ENCODE assay signal across 27 mouse cellular contexts in the genomic region with DNA sequence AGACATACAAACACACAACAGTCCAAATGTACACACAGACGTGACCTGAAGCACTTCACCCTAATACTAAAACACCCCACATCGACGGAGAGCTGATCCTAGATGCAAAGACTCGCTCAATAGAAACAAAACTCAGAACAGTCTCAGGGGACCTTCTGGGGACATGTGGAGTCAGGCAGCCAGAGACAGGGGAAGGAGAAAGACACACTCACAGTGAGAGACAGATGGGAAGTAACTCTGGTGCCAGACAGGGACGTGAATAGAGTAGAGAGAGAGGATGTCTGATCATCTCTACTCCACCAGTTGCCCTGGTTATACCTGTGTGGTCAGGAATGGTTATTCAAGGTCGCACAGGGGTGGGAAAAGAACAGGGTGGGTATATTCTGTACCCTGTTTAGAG. TPM values are rescaled to one million over a fixed set of nuclear protein-coding genes. Genes with fewer than 3 reads are reported as not detected.
DNase-seq lines count a peak whose midpoint lies in the region; ATAC-seq and TF ChIP-seq lines count a peak whose summit lies in the region.
"Had no signal": no experiment of that assay in that cellular context is flagged by ENCODE, and none has a peak within 500 bp of the region (broad histone marks: within the 10 kb centered on the region; RNA-seq: fewer than 3 reads in every experiment).

No protein-coding gene starts in this region.

- DNase-seq in forebrain, embryonic 14.5 days (ENCODE audit: low spot score) = peak; percentile 16
- DNase-seq in forebrain, embryonic 11.5 days (ENCODE audit: low spot score) = no peak
- no peak for DNase-seq in hindbrain, postnatal 0 days (ENCODE audit: low spot score)
- no peak for DNase-seq in hindbrain, embryonic 14.5 days (ENCODE audit: low spot score)
- DNase-seq in embryo, embryonic 9.5 days (ENCODE audit: extremely low spot score) = no peak
- DNase-seq in adrenal gland, adult 2 months = no peak
- DNase-seq: adrenal gland, postnatal 25 days; cerebellum, adult 11-12 months; cerebellum, adult 9-10 months; cerebellum, postnatal 25 days; gastrocnemius, postnatal 14 days; kidney, adult 18-20 months had no signal

- WGBS in forebrain, embryonic 14.5 days = 72% methylated on average over 6 of the region's 6 CpGs
- 79% methylated on average over 6 of the region's 6 CpGs for WGBS in forebrain, embryonic 11.5 days
- 57% methylated on average over 6 of the region's 6 CpGs for WGBS in hindbrain, embryonic 13.5 days
- WGBS in hindbrain, postnatal 0 days = 72% methylated on average over 6 of the region's 6 CpGs
- WGBS in hindbrain, embryonic 14.5 days = 59% methylated on average over 6 of the region's 6 CpGs

- H3K27me3 ChIP-seq in forebrain, embryonic 14.5 days (replicated peaks; ENCODE audit: control insufficient read depth, insufficient read depth, low read length) = no peaks in the 10 kb centered on the region; the same call in 1 of the 2 replicates
- H3K27me3 ChIP-seq in forebrain, embryonic 11.5 days (ENCODE audit: control insufficient read depth, insufficient read depth, low read length) = no peaks in the 10 kb centered on the region
- H3K27me3 ChIP-seq in hindbrain, embryonic 13.5 days = peaks cover 24% of the 10 kb centered on the region
- no peaks in the 10 kb centered on the region for H3K27me3 ChIP-seq in hindbrain, postnatal 0 days (ENCODE audit: insufficient read depth, low read length)
- H3K27me3 ChIP-seq in hindbrain, embryonic 14.5 days (ENCODE audit: control insufficient read depth, insufficient read depth, low read length) = 0 out of 2 replicates have a peak, but pooled peaks cover 4% of the 10 kb centered on the region
- H3K27me3 ChIP-seq: forebrain, embryonic 15.5 days had no signal

- ATAC-seq in forebrain, embryonic 14.5 days = peak; percentile 61; the same call in 1 of the 2 replicates
- no peak for ATAC-seq in forebrain, embryonic 11.5 days (replicated peaks; ENCODE audit: low FRiP score)
- ATAC-seq in hindbrain, embryonic 13.5 days (ENCODE audit: low FRiP score) = no peak
- ATAC-seq in hindbrain, postnatal 0 days = no peak
- no peak for ATAC-seq in hindbrain, embryonic 14.5 days (ENCODE audit: low FRiP score)
- ATAC-seq: activated CD4-positive, CD25-positive, alpha-beta regulatory T cell, adult 4 months; intestine, embryonic 15.5 days; Patski had no signal

- no peak overlapping the region for H3K27ac ChIP-seq in forebrain, embryonic 14.5 days (ENCODE audit: low read depth, low read length)
- H3K27ac ChIP-seq in forebrain, embryonic 11.5 days (ENCODE audit: low read depth, low read length) = no peak overlapping the region
- peak overlapping the region; percentile 85 for H3K27ac ChIP-seq in hindbrain, embryonic 13.5 days
- H3K27ac ChIP-seq in hindbrain, postnatal 0 days = no peak overlapping the region
- H3K27ac ChIP-seq in hindbrain, embryonic 14.5 days = peak overlapping the region; percentile 52; the same call in 1 of the 2 replicates
- H3K27ac ChIP-seq: embryonic facial prominence, embryonic 13.5 days; forebrain, embryonic 15.5 days; intestine, embryonic 15.5 days had no signal

- H3K9ac ChIP-seq in forebrain, embryonic 14.5 days (ENCODE audit: low read length) = no peak overlapping the region
- H3K9ac ChIP-seq in forebrain, embryonic 11.5 days (ENCODE audit: low read length) = no peak overlapping the region
- no peak overlapping the region for H3K9ac ChIP-seq in hindbrain, embryonic 13.5 days
- no peak overlapping the region for H3K9ac ChIP-seq in hindbrain, postnatal 0 days (replicated peaks; ENCODE audit: low read length)
- H3K9ac ChIP-seq in hindbrain, embryonic 14.5 days = no peak overlapping the region
- H3K9ac ChIP-seq: embryonic facial prominence, embryonic 13.5 days; forebrain, embryonic 15.5 days; heart, embryonic 12.5 days; intestine, embryonic 15.5 days had no signal

- TF ChIP-seq CTCF in hindbrain, postnatal 0 days (IDR thresholded peaks at IDR 0.05; ENCODE audit: low read depth) = no peak

- H3K4me3 ChIP-seq in forebrain, embryonic 14.5 days (ENCODE audit: low read depth, low read length) = no peak overlapping the region
- no peak overlapping the region for H3K4me3 ChIP-seq in forebrain, embryonic 11.5 days (ENCODE audit: low read depth, low read length)
- H3K4me3 ChIP-seq in hindbrain, embryonic 13.5 days = no peak overlapping the region
- H3K4me3 ChIP-seq in hindbrain, postnatal 0 days (ENCODE audit: low read length) = no peak overlapping the region
- H3K4me3 ChIP-seq in hindbrain, embryonic 14.5 days (replicated peaks; ENCODE audit: low read length) = no peak overlapping the region
- H3K4me3 ChIP-seq: embryonic facial prominence, embryonic 13.5 days; forebrain, embryonic 15.5 days; heart, embryonic 12.5 days; intestine, embryonic 15.5 days had no signal

- no peaks in the 10 kb centered on the region for H3K9me3 ChIP-seq in forebrain, embryonic 14.5 days (replicated peaks; ENCODE audit: control insufficient read depth, low read length)
- H3K9me3 ChIP-seq in forebrain, embryonic 11.5 days (ENCODE audit: control insufficient read depth, low read length) = no peaks in the 10 kb centered on the region
- no peaks in the 10 kb centered on the region for H3K9me3 ChIP-seq in hindbrain, embryonic 13.5 days
- no peaks in the 10 kb centered on the region for H3K9me3 ChIP-seq in hindbrain, postnatal 0 days (ENCODE audit: low read length)
- no peaks in the 10 kb centered on the region for H3K9me3 ChIP-seq in hindbrain, embryonic 14.5 days (ENCODE audit: control insufficient read depth, low read length)
- H3K9me3 ChIP-seq: embryonic facial prominence, embryonic 13.5 days; forebrain, embryonic 15.5 days; intestine, embryonic 15.5 days had no signal

- H3K4me1 ChIP-seq in forebrain, embryonic 14.5 days (ENCODE audit: control insufficient read depth, insufficient read depth, low read length) = no peaks in the 10 kb centered on the region
- H3K4me1 ChIP-seq in forebrain, embryonic 11.5 days (replicated peaks; ENCODE audit: control insufficient read depth, insufficient read depth, low read length) = no peaks in the 10 kb centered on the region
- 0 out of 2 replicates have a peak, but pooled peaks cover 6% of the 10 kb centered on the region for H3K4me1 ChIP-seq in hindbrain, embryonic 13.5 days (replicated peaks)
- H3K4me1 ChIP-seq in hindbrain, postnatal 0 days (ENCODE audit: insufficient read depth, low read length) = no peaks in the 10 kb centered on the region
- no peaks in the 10 kb centered on the region; the same call in 1 of the 2 replicates for H3K4me1 ChIP-seq in hindbrain, embryonic 14.5 days (replicated peaks; ENCODE audit: control insufficient read depth, insufficient read depth, low read length)
- H3K4me1 ChIP-seq: embryonic facial prominence, embryonic 13.5 days; forebrain, embryonic 15.5 days; heart, embryonic 12.5 days; intestine, embryonic 15.5 days had no signal

- H3K36me3 ChIP-seq in forebrain, embryonic 14.5 days (ENCODE audit: control insufficient read depth, insufficient read depth, low read length) = no peaks in the 10 kb centered on the region
- H3K36me3 ChIP-seq in forebrain, embryonic 11.5 days (ENCODE audit: control insufficient read depth, insufficient read depth, low read length) = no peaks in the 10 kb centered on the region
- H3K36me3 ChIP-seq in hindbrain, embryonic 13.5 days = no peaks in the 10 kb centered on the region
- H3K36me3 ChIP-seq in hindbrain, postnatal 0 days (ENCODE audit: insufficient read depth, low read length) = no peaks in the 10 kb centered on the region
- H3K36me3 ChIP-seq in hindbrain, embryonic 14.5 days (replicated peaks; ENCODE audit: control insufficient read depth, insufficient read depth) = no peaks in the 10 kb centered on the region
- H3K36me3 ChIP-seq: embryonic facial prominence, embryonic 13.5 days; forebrain, embryonic 15.5 days; heart, embryonic 12.5 days; intestine, embryonic 15.5 days had no signal

- no peak overlapping the region for H3K4me2 ChIP-seq in forebrain, embryonic 14.5 days (ENCODE audit: low read length)
- no peak overlapping the region for H3K4me2 ChIP-seq in forebrain, embryonic 11.5 days (ENCODE audit: low read depth, low read length, severe bottlenecking)
- H3K4me2 ChIP-seq in hindbrain, embryonic 13.5 days = no peak overlapping the region
- no peak overlapping the region for H3K4me2 ChIP-seq in hindbrain, postnatal 0 days (ENCODE audit: low read depth, low read length)
- H3K4me2 ChIP-seq in hindbrain, embryonic 14.5 days (replicated peaks) = no peak overlapping the region
- H3K4me2 ChIP-seq: embryonic facial prominence, embryonic 13.5 days; forebrain, embryonic 15.5 days; heart, embryonic 12.5 days; intestine, embryonic 15.5 days had no signal

RNA-seq across cellular contexts. Expression of a gene that starts 29.0 kb away (rescaled TPM):
- 16.1 and 21.1 TPM in 2 replicates for polyA plus RNA-seq in forebrain, embryonic 14.5 days (2014; fragmentation: Nextera tagmentation; extraction: Ambion mirVana)
- 33.0 and 33.3 TPM in 2 replicates for polyA plus RNA-seq in forebrain, embryonic 11.5 days (2014; fragmentation: Nextera tagmentation; extraction: Ambion mirVana)
- polyA plus RNA-seq in hindbrain, embryonic 13.5 days (2015; fragmentation: Nextera tagmentation; extraction: Ambion mirVana) = 29.4 and 31.0 TPM in 2 replicates
- 10.2 and 12.7 TPM in 2 replicates for total RNA-seq in hindbrain, postnatal 0 days (2014; rRNA removed)
- polyA plus RNA-seq in hindbrain, postnatal 0 days (2015; fragmentation: Nextera tagmentation; extraction: Ambion mirVana) = 18.1 and 19.4 TPM in 2 replicates
- 19.3 and 20.6 TPM in 2 replicates for polyA plus RNA-seq in hindbrain, embryonic 14.5 days (2014; fragmentation: Nextera tagmentation; extraction: Ambion mirVana)
- 10 to 100 TPM; 21.2 to 25.7 TPM for total RNA-seq in adrenal gland, adult 2 months (2021)
- polyA plus RNA-seq in adrenal gland, adult 2 months (2012; rRNA removed) = 7.3 and 10.6 TPM in 2 replicates

RNA-seq across cellular contexts. Expression of a gene that starts 36.4 kb away (rescaled TPM):
- 509 and 616 TPM in 2 replicates for polyA plus RNA-seq in forebrain, embryonic 14.5 days (2014; fragmentation: Nextera tagmentation; extraction: Ambion mirVana)
- polyA plus RNA-seq in forebrain, embryonic 11.5 days (2014; fragmentation: Nextera tagmentation; extraction: Ambion mirVana) = 424 and 454 TPM in 2 replicates
- polyA plus RNA-seq in hindbrain, embryonic 13.5 days (2015; fragmentation: Nextera tagmentation; extraction: Ambion mirVana) = 592 and 624 TPM in 2 replicates
- total RNA-seq in hindbrain, postnatal 0 days (2014; rRNA removed) = 500 and 558 TPM in 2 replicates
- polyA plus RNA-seq in hindbrain, postnatal 0 days (2015; fragmentation: Nextera tagmentation; extraction: Ambion mirVana) = 932 and 959 TPM in 2 replicates
- 724 and 765 TPM in 2 replicates for polyA plus RNA-seq in hindbrain, embryonic 14.5 days (2014; fragmentation: Nextera tagmentation; extraction: Ambion mirVana)
- total RNA-seq in adrenal gland, adult 2 months (2021) = 100 to 1,000 TPM; 747 TPM
- polyA plus RNA-seq in adrenal gland, adult 2 months (2012; rRNA removed) = 554 and 568 TPM in 2 replicates

RNA-seq across cellular contexts. Expression of a gene that starts 39.0 kb away (rescaled TPM):
- polyA plus RNA-seq in forebrain, embryonic 14.5 days (2014; fragmentation: Nextera tagmentation; extraction: Ambion mirVana) = not detected in 2 replicates
- not detected in 2 replicates for polyA plus RNA-seq in forebrain, embryonic 11.5 days (2014; fragmentation: Nextera tagmentation; extraction: Ambion mirVana)
- polyA plus RNA-seq in hindbrain, embryonic 13.5 days (2015; fragmentation: Nextera tagmentation; extraction: Ambion mirVana) = not detected in 2 replicates
- total RNA-seq in hindbrain, postnatal 0 days (2014; rRNA removed) = not detected in 2 replicates
- not detected in 2 replicates for polyA plus RNA-seq in hindbrain, postnatal 0 days (2015; fragmentation: Nextera tagmentation; extraction: Ambion mirVana)
- polyA plus RNA-seq in hindbrain, embryonic 14.5 days (2014; fragmentation: Nextera tagmentation; extraction: Ambion mirVana) = not detected in 2 replicates
- not detected for total RNA-seq in adrenal gland, adult 2 months (2021)
- not detected in 2 replicates for polyA plus RNA-seq in adrenal gland, adult 2 months (2012; rRNA removed)
- total RNA-seq: adrenal gland, adult 18-20 months; adrenal gland, postnatal 25 days; gastrocnemius, adult 18-20 months; gastrocnemius, postnatal 14 days; granulocyte monocyte progenitor cell, adult 5-6 weeks; heart, adult 8-10 months; heart, postnatal 25 days had no signal
- polyA plus RNA-seq: C2C12; cortical plate, adult 2 months; embryonic facial prominence, embryonic 13.5 days; forebrain, embryonic 15.5 days; heart, embryonic 12.5 days; heart, embryonic 16.5 days; intestine, embryonic 15.5 days; Patski had no signal

RNA-seq across cellular contexts. Expression of a gene that starts 46.0 kb away (rescaled TPM):
- 0.10 and 0.17 TPM in 2 replicates for polyA plus RNA-seq in forebrain, embryonic 14.5 days (2014; fragmentation: Nextera tagmentation; extraction: Ambion mirVana)
- 0.81 and 0.84 TPM in 2 replicates for polyA plus RNA-seq in forebrain, embryonic 11.5 days (2014; fragmentation: Nextera tagmentation; extraction: Ambion mirVana)
- polyA plus RNA-seq in hindbrain, embryonic 13.5 days (2015; fragmentation: Nextera tagmentation; extraction: Ambion mirVana) = 0.26 and 0.51 TPM in 2 replicates
- total RNA-seq in hindbrain, postnatal 0 days (2014; rRNA removed) = 0.36 and 0.63 TPM in 2 replicates
- 0.32 and 0.33 TPM in 2 replicates for polyA plus RNA-seq in hindbrain, postnatal 0 days (2015; fragmentation: Nextera tagmentation; extraction: Ambion mirVana)
- polyA plus RNA-seq in hindbrain, embryonic 14.5 days (2014; fragmentation: Nextera tagmentation; extraction: Ambion mirVana) = 0.21 and 0.25 TPM in 2 replicates
- total RNA-seq in adrenal gland, adult 2 months (2021) = 1 to 10 TPM; 3.4 to 4.8 TPM
- polyA plus RNA-seq in adrenal gland, adult 2 months (2012; rRNA removed) = 11.6 and 12.8 TPM in 2 replicates

Comparison
In these comparisons a context has a peak if more than half of its experiments do, and no peak if none do; other contexts are left out.
1. H3K27ac ChIP-seq: peak in hindbrain, embryonic 13.5 days (single experiment) and hindbrain, embryonic 14.5 days (single experiment); none in forebrain, embryonic 14.5 days (single experiment), forebrain, embryonic 11.5 days (single experiment) and hindbrain, postnatal 0 days (single experiment).